Mouse (Mus musculus) lung, postnatal 4 days (tissue): Measurements from ENCODE around the gene Anapc10.
"Not testable (repeated sequence)": the region's sequence is repeated elsewhere in the genome, so short reads cannot be mapped to it uniquely, and the experiment has no call there.

Experiments used
- DNase-seq, 2 experiments: peaks; one replicate each; pipeline ENCODE4 v3.0.0; 2021

Anapc10 gene

DNA sequence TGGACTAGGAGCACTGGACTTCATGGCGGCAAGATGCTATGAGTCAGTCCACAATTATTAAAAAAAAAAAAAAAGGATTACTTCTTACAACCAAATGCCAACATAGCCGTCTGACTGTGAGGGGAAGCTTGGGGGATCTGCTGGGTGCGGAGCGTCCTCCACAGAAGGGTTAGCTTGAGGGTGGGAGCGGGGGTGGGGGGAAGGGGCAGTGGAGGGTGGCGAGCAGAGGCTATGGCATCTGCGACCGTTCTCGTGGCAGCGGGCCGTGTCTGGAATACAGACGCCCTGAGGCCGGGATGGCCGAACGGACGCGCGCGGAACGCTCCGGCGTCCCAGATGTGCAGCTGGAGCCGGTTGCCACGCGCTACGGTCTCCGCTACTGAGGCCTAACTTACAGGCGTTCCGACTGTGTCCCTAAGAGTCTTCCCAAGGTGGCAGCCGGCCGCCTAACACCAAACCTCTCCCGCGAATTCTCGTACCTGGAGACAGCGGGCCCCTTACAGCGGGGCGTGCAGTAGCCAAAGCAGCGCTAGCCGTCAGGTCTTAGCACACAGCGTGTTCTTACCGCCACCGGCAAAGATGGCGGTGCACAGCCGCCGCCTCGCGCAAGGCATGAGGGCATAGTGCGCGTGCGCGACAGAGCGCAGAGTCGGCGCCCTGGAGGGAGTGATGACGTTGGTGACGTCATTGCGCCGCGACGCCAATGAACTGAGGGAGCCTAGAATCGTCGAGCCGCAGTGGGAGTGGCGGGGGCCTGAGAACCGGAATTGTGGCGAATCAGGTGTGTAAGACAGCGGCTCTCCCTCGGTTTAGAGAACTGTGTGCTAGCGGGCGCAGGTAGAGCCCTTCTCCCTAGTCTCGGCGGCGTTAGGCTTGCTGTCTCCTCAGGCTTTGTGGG lies at the start of gene Anapc10, which contains the start of gene Abce1:
Gene Anapc10, plus strand, starts transcription at position 757 of the 898 bp plus-strand sequence.
Gene Abce1, minus strand, starts transcription at position 677 of the 898 bp plus-strand sequence.
- peak; percentile 98 for DNase-seq

DNA sequence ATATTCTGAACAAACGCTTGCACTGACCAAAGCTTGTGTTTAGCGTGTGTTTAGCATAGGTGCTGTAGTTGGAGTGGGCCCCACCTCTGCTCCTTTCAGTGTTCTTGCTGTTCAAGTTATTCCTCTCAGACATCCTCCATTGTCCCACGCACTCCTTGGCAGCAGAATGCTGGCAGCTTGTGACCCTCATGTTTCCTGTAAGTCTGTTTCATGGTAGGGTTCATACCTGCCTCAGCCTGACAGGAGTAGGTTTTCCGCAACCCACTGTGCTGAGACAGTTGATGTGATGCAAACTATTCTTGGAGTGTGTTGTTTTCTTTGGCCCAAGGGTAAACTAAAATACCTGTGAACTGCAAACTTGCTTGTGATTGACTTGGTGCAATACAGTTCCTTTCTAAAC lies 35.2 kb upstream of the Anapc10 start:
- DNase-seq, result no peak

DNA sequence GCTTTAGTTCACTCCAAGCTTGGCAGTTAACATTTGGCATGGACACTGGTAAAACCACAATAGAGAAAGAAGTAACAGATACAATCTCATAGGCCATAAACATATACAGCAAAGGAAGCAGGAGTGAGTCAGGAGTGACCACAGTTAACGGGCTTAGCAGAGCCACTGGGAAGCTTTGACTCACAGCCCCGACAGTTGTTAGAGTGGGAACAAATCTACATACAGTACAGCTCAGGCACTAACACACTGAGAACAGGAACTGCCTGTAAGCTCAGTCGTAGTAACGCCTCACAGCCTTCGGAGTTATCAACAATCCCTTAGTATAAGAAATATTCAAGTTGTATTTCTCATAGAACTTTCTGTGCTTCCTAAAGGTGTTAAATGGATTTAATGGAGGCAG lies 32.6 kb upstream of the Anapc10 start:
- DNase-seq, result no peak

DNA sequence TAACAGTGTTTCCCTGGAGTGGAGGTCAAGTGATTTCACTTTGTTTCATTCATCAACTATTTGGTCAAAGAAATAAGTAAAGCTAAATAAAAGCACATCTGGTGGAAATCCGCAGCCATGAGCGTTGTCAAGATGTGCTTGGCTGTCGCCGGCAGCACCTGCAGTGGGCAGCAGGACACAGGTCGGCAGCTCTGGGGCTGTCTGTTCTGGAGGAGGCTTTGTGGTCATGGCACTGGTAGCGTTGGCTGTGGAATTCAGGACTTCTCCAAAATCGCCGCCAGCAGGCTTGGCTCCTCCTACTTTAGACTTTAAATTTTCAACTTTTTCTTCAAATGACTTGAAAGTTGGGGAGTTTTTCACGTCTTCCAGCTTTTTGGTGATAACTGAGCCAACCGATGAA lies 31.5 kb upstream of the Anapc10 start:
- DNase-seq, result not testable (repeated sequence)

DNA sequence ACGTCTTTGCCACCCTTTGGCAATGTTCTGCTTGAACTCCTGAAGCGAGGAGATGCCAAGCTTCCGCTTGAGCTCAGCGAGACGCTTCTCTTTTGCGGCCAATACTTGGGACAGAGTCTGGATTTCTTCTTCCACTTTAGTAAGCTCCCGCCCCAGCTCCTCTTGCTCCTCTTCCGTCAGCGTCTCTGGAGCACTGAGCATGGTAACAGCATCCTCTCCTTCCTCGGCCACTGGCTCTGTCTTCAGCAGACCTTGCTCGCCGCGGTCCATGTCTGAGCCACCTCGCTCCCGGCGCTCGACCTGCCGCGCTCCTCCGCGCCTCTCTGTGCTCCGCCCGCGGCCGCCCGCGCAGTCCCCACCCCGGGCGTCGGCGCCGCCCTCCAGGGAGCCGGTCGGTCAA lies 31.1 kb upstream of the Anapc10 start:
- peak; percentile 23 to 43 for DNase-seq

DNA sequence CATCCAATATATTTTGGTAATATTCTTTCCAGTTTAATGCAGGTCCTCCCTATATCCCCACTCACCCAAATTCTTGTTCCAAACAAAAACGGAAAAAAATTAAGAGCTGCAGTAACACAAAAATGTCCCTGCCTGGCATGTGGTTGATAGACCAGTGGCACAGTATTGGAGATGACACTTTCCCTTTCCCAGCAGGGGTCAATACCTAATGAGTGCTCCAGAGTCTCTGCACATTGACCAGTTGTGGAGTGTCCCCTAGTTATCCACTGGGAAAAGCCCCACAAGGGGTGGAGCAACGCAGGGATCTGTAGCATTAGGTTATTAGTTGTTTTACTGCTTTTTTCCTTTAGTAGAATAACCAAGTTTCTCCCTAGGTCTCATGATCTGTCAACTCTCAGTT lies 30.7 kb upstream of the Anapc10 start:
- DNase-seq, result no peak

DNA sequence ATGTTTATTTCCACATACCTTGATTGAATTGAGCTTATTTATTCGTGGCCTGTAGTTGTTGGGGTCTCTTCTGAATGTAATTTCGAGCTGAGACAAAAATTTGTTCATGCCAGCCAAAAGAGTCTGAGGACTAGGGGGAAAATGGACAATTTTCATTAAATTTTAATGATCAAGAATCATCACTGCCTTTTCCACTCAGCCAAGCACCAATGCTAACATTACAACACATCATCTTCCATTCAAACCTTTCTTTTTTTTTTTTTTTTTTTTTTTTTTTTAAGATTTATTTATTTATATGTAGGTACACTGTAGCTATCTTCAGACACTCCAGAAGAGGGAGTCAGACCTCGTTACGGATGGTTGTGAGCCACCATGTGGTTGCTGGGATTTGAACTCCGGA lies 25.7 kb upstream of the Anapc10 start:
- not testable (repeated sequence) for DNase-seq

DNA sequence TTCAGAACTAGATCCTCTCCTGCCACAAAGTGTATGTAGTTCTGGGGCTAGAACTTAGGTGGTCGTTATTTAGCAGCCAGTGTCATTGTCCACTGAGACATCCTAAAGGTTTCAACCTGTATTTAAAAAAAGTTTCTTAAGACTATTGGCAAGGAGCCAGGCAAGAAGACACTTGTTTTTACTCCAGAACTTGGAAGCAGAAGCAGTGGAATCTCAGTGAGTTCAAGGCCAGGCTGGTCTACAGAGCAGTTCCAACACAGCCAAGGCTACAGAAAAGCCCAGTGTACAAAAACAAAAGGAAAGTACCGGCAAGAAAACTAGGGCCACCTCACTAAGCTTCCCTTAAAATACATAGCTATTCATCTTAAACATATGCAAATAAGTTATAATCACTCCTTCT lies 19.1 kb upstream of the Anapc10 start:
- DNase-seq, result no peak

DNA sequence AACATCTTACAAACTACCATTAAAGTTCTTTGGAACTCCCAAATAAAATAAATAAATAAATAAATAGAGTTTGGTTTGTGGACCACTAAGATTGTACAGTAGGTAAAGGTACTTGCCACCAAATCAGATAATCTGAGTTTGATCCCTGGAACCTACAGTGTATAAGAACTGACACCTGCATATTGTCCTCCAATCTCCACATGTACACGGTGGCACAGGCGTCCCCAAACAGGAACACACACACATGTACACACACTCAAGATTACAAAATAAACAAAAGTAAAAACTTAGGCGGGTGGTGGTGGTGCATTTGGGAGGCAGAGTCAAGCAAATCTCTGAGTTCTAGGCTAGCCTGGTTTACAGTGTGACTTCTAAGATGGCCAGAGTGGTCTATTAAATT lies 4.9 kb upstream of the Anapc10 start:
- DNase-seq, result no peak

DNA sequence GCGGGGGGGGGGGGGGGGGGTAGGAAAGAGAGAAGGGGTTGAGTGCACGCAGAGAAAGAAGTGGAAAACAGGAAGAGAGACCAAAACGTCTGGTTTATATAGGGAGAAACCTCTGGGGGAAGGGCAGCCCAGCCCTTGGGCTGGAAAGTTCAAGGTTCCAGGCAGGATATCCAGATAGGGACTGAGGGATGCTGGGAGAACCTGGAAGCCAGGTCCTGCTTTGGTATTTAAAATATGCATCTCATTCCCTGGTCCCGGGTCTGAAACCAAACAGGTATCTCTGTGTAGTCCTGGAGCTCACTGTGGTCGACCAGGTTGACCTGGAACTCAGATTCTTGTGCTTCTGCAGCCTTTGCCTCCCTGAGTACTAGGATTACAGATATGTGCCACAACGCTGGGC lies 1.1 kb downstream of the Anapc10 start:
- DNase-seq, result no peak

DNA sequence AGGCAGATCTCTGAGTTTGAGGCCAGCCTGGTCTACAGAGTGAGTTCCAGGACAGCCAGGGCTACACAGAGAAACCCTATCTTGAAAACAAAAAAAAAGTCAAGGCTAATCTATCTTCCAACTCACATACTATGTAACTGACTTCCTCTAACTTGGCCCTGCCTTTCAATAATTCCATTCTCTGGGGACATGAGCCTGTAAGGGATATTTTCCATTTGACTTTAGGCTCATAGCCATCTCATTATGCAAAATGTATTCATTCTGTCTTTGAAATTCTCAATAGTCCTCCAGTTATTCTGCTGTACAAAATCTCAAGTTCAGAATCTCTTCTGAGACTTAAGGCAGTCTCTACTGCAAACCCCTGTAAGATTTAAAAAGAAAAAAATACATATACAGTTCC lies 9.9 kb downstream of the Anapc10 start:
- DNase-seq, result no peak

DNA sequence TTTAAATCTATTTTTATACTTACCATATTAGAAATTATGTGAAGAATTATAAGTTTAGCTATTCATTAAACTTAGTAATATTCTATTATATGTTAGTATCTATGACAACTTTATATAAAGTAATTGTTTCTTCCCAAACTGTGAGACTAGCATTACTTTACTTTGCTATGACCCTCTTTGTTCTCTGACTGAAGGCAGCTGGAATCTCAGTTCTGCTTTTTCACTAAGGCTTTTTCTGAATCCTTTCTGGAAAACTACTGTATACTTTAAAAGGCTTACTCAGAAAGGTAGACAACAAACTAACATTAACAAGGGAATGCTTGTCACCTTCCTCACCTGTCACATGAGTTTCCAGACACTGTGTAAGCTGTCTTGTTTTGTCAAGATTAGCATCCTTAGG lies 11.7 kb downstream of the Anapc10 start:
- no peak for DNase-seq

DNA sequence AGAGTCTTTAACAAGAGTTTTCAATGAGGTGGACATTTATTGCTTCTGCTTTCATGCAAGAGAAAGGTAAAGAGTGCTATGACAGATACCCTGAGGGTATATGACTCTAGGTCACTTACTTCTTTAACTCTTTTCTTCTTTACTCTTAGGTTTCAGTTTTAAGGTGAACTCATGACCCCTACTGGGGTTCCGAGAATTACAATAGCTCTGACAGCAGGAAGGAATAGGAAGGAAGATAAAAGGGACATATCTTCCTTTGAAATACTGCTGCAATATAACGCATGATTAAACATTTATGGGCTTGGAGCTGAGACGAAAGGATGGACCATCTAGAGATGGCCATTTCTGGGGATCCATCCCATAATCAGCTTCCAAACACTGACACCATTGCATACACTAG lies 13.0 kb downstream of the Anapc10 start:
- no peak for DNase-seq

DNA sequence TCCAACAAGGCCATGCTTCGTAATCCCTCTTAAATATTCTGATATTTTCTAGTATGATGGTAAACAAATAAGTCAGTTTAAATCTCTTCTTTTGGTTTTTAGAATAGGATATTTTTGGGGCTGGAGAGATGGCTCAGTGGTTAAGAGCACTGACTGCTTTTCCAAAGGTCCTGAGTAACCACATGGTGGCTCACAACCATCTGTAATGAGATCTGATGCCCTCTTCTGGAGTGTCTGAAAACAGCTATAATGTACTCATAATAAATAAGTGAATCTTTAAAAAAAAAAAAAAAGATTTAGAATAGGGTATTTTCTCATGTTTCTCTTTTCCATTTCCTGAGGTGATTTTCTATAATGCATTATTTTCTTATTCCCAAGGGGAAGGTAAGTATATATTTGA lies 16.3 kb downstream of the Anapc10 start:
- no peak for DNase-seq

DNA sequence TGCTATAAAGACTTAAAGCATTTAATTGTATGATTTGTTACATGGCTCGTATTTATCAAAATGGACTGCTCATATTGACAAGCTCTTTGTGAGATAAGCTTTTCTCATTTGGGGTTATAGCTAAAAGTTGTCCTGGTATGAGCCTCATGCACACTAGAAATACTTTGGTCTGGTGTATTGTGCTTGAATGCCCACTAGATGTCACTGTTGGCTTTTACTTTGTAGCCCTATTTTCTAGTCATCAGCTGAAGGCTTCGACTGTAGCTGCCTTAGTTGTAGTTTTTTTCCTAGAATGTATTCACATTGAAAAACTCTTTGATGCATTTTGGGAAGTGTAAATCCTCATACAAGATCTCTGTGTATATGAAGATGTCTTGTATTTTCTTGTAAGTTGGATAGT lies 22.7 kb downstream of the Anapc10 start:
- peak in 1 of 2 experiments; percentile 43 for DNase-seq

DNA sequence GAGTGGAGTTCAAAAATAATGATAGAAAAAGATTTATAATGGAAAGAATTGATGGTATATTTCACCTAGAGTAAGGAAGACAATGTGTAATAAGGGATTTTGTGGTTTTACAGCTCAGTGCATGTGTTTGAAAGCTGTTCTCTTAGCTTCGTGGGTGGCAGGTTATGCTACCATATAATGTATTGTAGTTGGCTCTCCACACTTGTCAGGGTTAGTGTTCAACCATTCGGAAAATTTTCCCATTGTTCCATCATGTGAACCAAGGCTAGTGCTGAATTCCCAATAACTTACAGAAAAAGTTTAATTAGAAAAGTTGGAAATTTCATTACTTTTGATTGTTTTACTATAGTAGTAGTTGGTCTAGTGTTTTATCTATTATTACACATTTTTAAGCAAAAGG lies 36.6 kb downstream of the Anapc10 start:
- DNase-seq, result no peak

DNA sequence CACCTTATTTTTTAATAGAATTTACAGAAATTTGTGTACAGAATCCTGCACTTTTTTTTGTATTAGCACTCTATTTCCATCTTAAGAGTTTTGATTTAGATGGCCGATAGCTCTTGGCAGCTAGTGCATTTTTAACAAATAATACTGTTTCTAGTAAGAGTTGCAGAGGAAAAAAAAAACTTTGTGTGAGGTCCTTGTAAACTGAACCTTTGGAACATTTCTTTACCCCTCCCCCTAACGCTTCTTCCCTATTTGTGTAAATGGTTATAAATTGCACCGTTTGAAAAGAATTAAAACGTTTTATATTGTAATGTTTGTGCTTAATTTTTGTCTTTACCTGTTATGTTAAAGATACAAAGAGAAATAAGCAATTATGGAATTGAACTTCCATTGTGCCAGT lies 37.0 kb downstream of the Anapc10 start:
- DNase-seq, result no peak

DNA sequence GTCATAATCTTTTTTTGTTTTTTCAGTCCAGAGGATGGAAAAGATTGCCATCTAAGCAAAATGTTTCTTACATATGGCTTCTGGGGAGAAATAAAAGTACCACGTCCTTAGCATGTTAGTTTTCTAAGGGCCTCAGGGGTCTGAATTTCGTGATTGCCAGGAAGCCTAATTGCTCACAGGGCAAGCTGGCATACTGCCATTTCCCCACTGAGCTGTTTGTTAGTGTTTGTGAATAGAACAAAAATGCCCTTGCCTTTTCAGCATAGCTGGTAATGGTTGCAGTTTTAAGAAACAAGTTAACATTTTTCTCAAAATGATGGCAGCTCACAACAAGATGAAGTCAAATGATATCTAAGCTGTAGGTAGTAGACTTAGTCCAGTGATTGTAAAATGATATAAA lies 38.7 kb downstream of the Anapc10 start:
- no peak for DNase-seq

DNA sequence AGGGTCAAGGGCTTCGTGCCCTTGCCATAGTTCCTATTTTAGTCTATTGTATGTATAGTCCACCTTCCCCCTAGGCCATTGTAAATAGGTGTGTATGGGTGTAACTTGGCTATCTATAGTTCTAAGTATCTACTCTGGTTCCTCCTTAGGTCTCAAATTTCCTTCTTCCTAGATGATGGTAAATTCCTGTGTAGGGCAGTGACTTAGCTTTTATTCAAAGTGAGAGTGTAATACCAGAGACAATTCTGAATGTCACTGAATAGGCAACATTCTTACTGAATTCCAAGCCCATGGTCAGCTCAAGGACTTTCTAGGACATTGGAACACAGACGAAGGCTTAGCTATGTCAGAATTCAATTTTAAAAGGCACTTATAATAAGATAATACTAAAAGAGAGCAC lies 83.3 kb downstream of the Anapc10 start:
- DNase-seq, result not testable (repeated sequence)

DNA sequence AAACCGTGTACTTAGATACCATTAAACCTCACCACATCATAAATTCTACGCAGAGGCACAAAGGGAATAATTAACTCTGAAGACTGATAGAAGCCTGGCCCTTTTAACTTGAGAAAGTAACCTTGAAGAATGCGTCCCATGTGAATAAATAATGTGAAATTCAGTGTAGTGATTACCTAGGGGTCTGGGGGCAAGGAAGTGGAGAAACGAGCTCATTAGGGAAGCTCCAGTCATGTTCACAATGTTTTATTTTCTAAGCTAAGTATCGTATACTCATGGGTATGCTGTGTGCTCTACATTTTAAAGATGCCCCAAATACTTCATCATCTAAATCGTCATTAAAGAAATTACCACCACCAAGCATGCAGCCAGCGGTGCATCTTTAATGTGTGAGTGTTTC lies 85.1 kb downstream of the Anapc10 start:
- DNase-seq, result no peak

DNA sequence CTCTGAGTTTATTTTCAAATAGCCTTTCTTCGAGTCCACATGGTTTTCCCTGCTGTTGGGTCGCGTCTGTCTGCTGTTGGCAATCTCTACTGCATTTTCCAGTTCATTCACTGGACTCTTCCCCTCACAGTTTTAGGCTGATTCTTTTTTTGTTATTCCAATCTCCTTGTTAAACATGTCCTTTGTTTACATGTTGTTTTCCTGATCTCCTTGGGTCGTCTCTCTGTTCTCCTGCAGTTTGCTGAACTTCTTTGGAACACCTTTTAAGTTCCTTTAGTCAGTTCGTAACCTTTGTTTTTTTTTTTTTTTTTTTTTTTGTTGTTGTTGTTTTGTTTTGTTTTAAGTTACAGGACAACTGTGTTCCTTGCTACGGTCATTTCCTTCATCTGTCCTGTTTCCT lies 92.9 kb downstream of the Anapc10 start:
- no peak for DNase-seq

DNA sequence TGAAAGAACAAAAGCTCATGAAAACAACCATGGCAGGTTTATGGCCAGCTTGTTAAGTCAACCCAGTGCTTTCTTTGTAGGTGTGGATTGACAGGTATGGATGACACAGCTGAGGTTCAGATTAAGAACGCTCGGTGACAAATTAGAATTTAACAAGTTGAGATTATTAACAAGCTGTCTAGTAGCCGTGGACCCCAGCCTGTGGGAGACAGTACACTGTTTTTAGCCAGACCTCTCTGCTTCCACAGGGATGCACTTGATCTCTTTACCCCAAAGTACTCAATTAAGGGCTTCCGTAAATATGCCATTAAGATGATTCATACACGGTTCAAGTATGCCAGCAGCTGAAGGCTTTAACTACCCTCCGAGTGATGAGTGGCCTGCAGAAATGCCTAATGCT lies 95.4 kb downstream of the Anapc10 start:
- no peak for DNase-seq

DNA sequence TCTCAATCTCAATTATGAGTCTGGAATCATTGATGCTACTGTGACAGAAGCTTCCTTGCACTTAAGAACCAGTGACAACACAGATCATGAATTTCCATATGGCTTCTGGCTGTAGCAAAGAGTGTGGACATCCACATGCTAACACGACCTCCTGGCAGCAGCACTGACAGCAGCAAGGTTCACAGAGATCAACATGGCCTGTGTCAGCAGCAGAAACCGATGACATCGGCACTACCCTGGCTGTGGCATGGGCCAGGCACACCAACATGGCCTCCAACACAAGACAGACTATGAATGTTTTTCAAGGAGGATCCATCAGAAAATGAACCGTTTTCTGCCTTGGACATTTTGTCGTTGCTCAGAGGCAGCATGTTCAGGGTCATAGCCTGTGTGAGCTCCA lies 114.9 kb downstream of the Anapc10 start:
- DNase-seq, result no peak
